Mouse (Mus musculus): ENCODE data around the gene Gm20388.

DNA sequence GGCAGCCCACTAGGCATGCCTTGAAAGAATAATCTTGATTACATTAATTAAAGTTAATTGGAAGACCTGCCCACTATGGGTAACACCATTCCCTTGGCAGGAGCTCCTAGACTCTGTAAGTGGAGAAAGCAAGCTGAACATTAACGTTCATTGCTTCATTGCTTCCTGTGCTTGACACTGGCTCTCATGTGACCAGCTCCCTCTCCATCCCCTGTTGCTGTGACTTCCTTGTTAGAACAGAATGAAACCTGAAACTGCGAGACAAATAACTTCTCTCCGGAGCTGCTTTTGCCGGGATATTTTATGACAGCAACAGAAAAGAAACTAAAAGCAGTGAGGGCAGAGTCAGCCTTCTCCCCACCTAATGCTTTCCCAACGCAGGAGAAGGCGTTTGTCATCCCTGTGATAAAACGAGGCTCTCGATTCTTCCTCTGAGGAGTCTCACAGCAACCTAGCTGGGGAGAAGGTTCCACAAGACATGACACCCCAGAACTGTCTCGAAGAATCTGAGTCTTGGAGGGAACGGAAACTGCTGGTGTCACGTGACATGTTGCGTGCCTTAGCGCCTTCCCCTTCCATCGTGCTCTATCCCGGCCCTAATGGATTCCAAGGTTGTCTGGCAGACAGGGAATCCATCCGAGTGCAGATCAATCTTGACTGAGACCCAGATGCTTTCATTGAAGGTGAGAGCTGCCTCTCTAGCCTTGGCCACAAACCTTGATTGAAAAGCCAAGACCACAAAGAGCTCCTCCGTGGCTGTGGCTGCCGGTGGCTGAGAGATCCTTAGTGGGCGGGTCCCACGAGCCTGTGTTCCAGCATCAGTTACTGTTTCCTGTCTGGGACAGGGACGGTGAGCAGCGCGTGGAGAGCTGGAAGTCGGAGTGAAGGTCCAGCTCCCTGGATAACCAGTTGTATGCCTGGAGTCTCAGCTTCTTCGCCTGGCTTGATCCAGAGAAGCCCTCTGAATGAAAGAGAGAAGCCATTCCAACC is 2654.0 kb downstream of the Gm20388 start:
- no peak for TF ChIP-seq POLR2A (IDR thresholded peaks at IDR 0.05; ENCODE audit: low read depth, low read length)
- no peak for TF ChIP-seq CTCF (conservative IDR thresholded peaks at IDR 0.05; ENCODE audit: insufficient read depth, insufficient read length, low read depth, low read length)

Data from kidney, adult 2 months (tissue).